In genomic region chr10:117407734-117408288, GRCm38 (mm10) we compare ENCODE assay signal across 23 mouse cellular contexts. TPM values are rescaled to one million over a fixed set of nuclear protein-coding genes. Genes with fewer than 3 reads are reported as not detected.
A peak's percentile ranks its signal among the peaks of the same experiment; 100 is the strongest.
DNase-seq lines count a peak whose midpoint lies in the region; ATAC-seq lines count a peak whose summit lies in the region.
"Had no signal": no experiment of that assay in that cellular context is flagged by ENCODE, and none has a peak within 500 bp of the region (broad histone marks: within the 10 kb centered on the region; RNA-seq: fewer than 3 reads in every experiment).

No protein-coding gene starts in this region.

- H3K4me3 ChIP-seq in hindbrain, embryonic 13.5 days = no peak overlapping the region

- no peaks in the 10 kb centered on the region for H3K4me1 ChIP-seq in hindbrain, embryonic 13.5 days (replicated peaks)

- peak; percentile 34 for DNase-seq in heart, adult 11 months
- DNase-seq in heart, postnatal 4 days = no peak
- DNase-seq in 3T3-L1 (ENCODE audit: low read depth, low spot score) (peak; percentile 92), adipocyte (ENCODE audit: low spot score) (peak; percentile 92)
- no peak for DNase-seq in gastrocnemius, postnatal 4 days (ENCODE audit: low spot score in 2 of 2)
- DNase-seq: adrenal gland, adult 2 months; adrenal gland, adult 8-10 months; adrenal gland, postnatal 10 days; adrenal gland, postnatal 14 days; adrenal gland, postnatal 25 days; adrenal gland, postnatal 36 days; B cell, adult 2 months; cerebellum, adult 11 months; cerebellum, adult 11-12 months; cerebellum, adult 18-20 months; cerebellum, adult 2 months; cerebellum, adult 8-10 months had no signal

- WGBS in hindbrain, embryonic 13.5 days = 79% methylated on average over 4 of the region's 4 CpGs

- H3K36me3 ChIP-seq in hindbrain, embryonic 13.5 days = no peaks in the 10 kb centered on the region
- H3K36me3 ChIP-seq: G1E had no signal

- H3K9me3 ChIP-seq in hindbrain, embryonic 13.5 days = no peaks in the 10 kb centered on the region
- H3K9me3 ChIP-seq: G1E had no signal

- H3K27me3 ChIP-seq in hindbrain, embryonic 13.5 days = no peaks in the 10 kb centered on the region
- H3K27me3 ChIP-seq: CH12.LX had no signal

- no peak overlapping the region for H3K9ac ChIP-seq in hindbrain, embryonic 13.5 days

- H3K4me2 ChIP-seq in hindbrain, embryonic 13.5 days = no peak overlapping the region

- no peak overlapping the region for H3K27ac ChIP-seq in hindbrain, embryonic 13.5 days

- ATAC-seq in hindbrain, embryonic 13.5 days (ENCODE audit: low FRiP score) = no peak
- ATAC-seq: activated CD4-positive, CD25-positive, alpha-beta regulatory T cell, adult 4 months; CD4-positive, CD25-positive, alpha-beta regulatory T cell, adult 4 months; Patski had no signal

RNA-seq across cellular contexts. Expression of gene Cpsf6, which starts 28.0 kb away (rescaled TPM):
- total RNA-seq in heart, postnatal 4 days (2021) = 10 to 100 TPM; 76.1 to 80.0 TPM
- 10 to 100 TPM; 64.2 to 73.4 TPM for total RNA-seq in gastrocnemius, postnatal 4 days (2021)
- polyA plus RNA-seq in hindbrain, embryonic 13.5 days (2015; fragmentation: Nextera tagmentation; extraction: Ambion mirVana) = 177 and 179 TPM in 2 replicates

Comparison
In these comparisons a context has a peak if more than half of its experiments do, and no peak if none do; other contexts are left out.
1. DNase-seq: peak in heart, adult 11 months (single experiment), 3T3-L1 (single experiment) and adipocyte (single experiment); none in heart, postnatal 4 days (single experiment) and gastrocnemius, postnatal 4 days (0 of 2).